Mouse (Mus musculus) lung, postnatal 0 days (tissue): ENCODE results near the gene Mmd. TPM values are rescaled to one million over a fixed set of nuclear protein-coding genes. Genes with fewer than 3 reads are reported as not detected.

ENCODE experiments used
- ATAC-seq: fragments of 200-750 bp; cut with Nextera tagmentation; 2 replicates; pipeline ENCODE4 v1.8.0; 2017; ENCODE audit warnings: moderate library complexity
- DNase-seq: peaks from one replicate; pipeline ENCODE4 v3.0.0-alpha.2; 2016; ENCODE audit warnings: low spot score
- H3K27ac ChIP-seq: fragments of 300-500 bp; sonication (generic); 2 replicates; pipeline ENCODE4 v1.5.1; 2014; ENCODE audit warnings: antibody characterized with exemption, mild to moderate bottlenecking, low read length, mixed read lengths
- H3K27me3 ChIP-seq: fragments of 300-500 bp; sonication (generic); replicated peaks from 2 replicates; pipeline ENCODE4 v1.6.1; 2014; ENCODE audit warnings: low read length, mixed read lengths; ENCODE audit not compliant: insufficient read depth
- H3K36me3 ChIP-seq: fragments of 300-500 bp; sonication (generic); 2 replicates; pipeline ENCODE4 v1.6.1; 2014; ENCODE audit warnings: low read length, mixed read lengths; ENCODE audit not compliant: insufficient read depth
- H3K4me1 ChIP-seq: fragments of 300-500 bp; sonication (generic); 2 replicates; pipeline ENCODE4 v1.6.1; 2014; ENCODE audit warnings: antibody characterized with exemption, low read depth, low read length, mixed read lengths; ENCODE audit not compliant: insufficient read depth
- H3K4me2 ChIP-seq: fragments of 300-500 bp; sonication (generic); replicated peaks from 2 replicates; pipeline ENCODE4 v1.6.1; 2014; ENCODE audit warnings: low read depth, mild to moderate bottlenecking, low read length, moderate library complexity, mixed read lengths
- H3K4me3 ChIP-seq: fragments of 300-500 bp; sonication (generic); 2 replicates; pipeline ENCODE4 v1.5.1; 2014; ENCODE audit warnings: low read depth, low read length
- H3K9ac ChIP-seq: fragments of 300-500 bp; sonication (generic); replicated peaks from 2 replicates; pipeline ENCODE4 v1.6.1; 2014; ENCODE audit warnings: low read depth, mild to moderate bottlenecking
- H3K9me3 ChIP-seq: fragments of 300-500 bp; sonication (generic); 2 replicates; pipeline ENCODE4 v1.6.1; 2016; ENCODE audit warnings: low read length, mixed read lengths
- CTCF ChIP-seq: IDR thresholded peaks from 2 replicates; pipeline ENCODE4 v1.5.1; 2016; ENCODE audit warnings: antibody characterized with exemption, mild to moderate bottlenecking
- EP300 ChIP-seq: IDR thresholded peaks from 2 replicates; pipeline ENCODE4 v1.6.1; 2016; ENCODE audit warnings: antibody characterized with exemption, mild to moderate bottlenecking, control low read depth
- WGBS: fragments of 180-500 bp; shearing (Covaris S2); extraction: QIAGEN DNeasy Blood & Tissue Kit; methylation state at CpG from one replicate; pipeline ENCODE4 v1.1.7; 2014; 5-methylcytosine and 5-hydroxymethylcytosine counted together
- polyA plus RNA-seq: library from polyadenylated mRNA; unstranded; fragments of >200 nt; fragmentation: Nextera tagmentation; extraction: Ambion mirVana; gene quantifications from 2 replicates; pipeline ENCODE4 v1.2.1, GENCODE M21; 2015

Mmd gene
- polyA plus RNA-seq, 1 experiment from 2014 or later: 32.5 TPM

DNA sequence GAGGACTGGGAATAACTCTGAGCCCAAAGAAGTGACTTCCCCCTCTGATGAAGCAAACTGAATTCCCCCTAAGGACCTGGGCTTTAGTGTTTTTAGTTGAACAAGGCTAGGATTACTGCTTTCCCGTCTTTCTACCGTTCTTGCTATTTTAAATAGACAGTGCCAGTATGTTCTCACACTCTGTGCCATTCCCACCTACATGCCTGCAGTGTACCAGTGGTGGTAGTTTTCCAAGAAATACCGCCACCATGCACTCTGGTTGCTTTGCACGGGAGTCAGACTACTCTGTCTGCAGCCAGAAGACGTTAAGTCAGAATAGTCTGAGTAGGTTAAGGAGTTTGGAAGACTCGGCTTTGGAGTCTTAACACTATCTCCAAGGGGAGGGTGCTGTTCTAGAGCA, 34.3 kb downstream of the Mmd start:
- Histone ChIP-seq H3K9ac (no peak overlapping the region), H3K4me2 (no peak overlapping the region), H3K4me1 (no peaks in the 10 kb centered on the region), H3K9me3 (no peaks in the 10 kb centered on the region), H3K27me3 (no peaks in the 10 kb centered on the region), H3K27ac (no peak overlapping the region), H3K36me3 (no peaks in the 10 kb centered on the region), H3K4me3 (no peak overlapping the region)
- no peak for DNase-seq
- ATAC-seq: no peak
- TF ChIP-seq CTCF (no peak), EP300 (no peak)
- 70% methylated on average over 6 of the region's 6 CpGs for WGBS

- 51% methylated on average over 2 of the region's 2 CpGs for WGBS
- ATAC-seq (no peak), DNase-seq (no peak)
- TF ChIP-seq CTCF: no peak
- Histone ChIP-seq H3K4me1 (no peaks in the 10 kb centered on the region), H3K9me3 (no peaks in the 10 kb centered on the region), H3K9ac (no peak overlapping the region), H3K27me3 (no peaks in the 10 kb centered on the region), H3K27ac (no peak overlapping the region), H3K4me2 (no peak overlapping the region), H3K4me3 (no peak overlapping the region), H3K36me3 (no peaks in the 10 kb centered on the region)
These were observed 34.8 kb downstream of the Mmd start for GRCm38 (mm10) chr11:90284079-90284478.

DNA sequence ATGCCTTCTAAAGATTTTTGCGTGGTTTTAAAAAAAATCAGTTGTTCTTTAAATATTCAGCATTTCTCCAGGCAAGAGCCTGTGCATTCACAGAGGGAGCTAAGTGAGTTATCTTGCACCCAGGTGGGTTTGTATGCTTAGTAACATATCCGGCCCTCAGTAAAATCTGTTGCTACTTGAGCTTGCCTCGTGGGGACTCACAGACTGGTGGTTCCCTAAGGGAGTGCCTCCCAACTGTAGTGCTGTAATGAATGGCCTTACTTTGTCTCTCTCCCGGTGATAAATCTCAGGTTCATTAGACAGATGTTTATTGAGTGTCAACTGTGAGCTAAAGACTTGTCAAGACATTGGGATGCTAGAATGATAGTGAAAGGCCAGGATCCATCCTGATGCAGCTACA, 35.4 kb downstream of the Mmd start:
- no peak overlapping the region for H3K27ac ChIP-seq
- no peaks in the 10 kb centered on the region for H3K27me3 ChIP-seq
- no peak overlapping the region for H3K4me3 ChIP-seq
- no peaks in the 10 kb centered on the region for H3K9me3 ChIP-seq
- no peak overlapping the region for H3K9ac ChIP-seq
- H3K4me2 ChIP-seq: no peak overlapping the region
- no peaks in the 10 kb centered on the region for H3K36me3 ChIP-seq
- no peak for TF ChIP-seq CTCF
- no peak for TF ChIP-seq EP300
- 32% methylated on average over 4 of the region's 4 CpGs for WGBS
- DNase-seq (no peak), ATAC-seq (no peak)
- no peaks in the 10 kb centered on the region for H3K4me1 ChIP-seq

- no peaks in the 10 kb centered on the region for H3K9me3 ChIP-seq
- TF ChIP-seq CTCF (no peak), EP300 (no peak)
- H3K4me2 ChIP-seq: no peak overlapping the region
- no peak overlapping the region for H3K9ac ChIP-seq
- no peak overlapping the region for H3K4me3 ChIP-seq
- no peaks in the 10 kb centered on the region for H3K27me3 ChIP-seq
- 77% methylated on average over 6 of the region's 6 CpGs for WGBS
- ATAC-seq (no peak), DNase-seq (no peak)
- no peak overlapping the region for H3K27ac ChIP-seq
- H3K4me1 ChIP-seq: no peaks in the 10 kb centered on the region
- H3K36me3 ChIP-seq: no peaks in the 10 kb centered on the region
These were observed 37.4 kb downstream of the Mmd start for GRCm38 (mm10) chr11:90286550-90287154.

GRCm38 (mm10) chr11:90291156-90291555, 41.9 kb downstream of the Mmd start:
- no peak overlapping the region for H3K4me3 ChIP-seq
- no peak overlapping the region for H3K4me2 ChIP-seq
- H3K27ac ChIP-seq: no peak overlapping the region
- no peaks in the 10 kb centered on the region for H3K27me3 ChIP-seq
- no peaks in the 10 kb centered on the region for H3K36me3 ChIP-seq
- DNase-seq: no peak
- no peak for ATAC-seq
- no peak overlapping the region for H3K9ac ChIP-seq
- no peaks in the 10 kb centered on the region for H3K9me3 ChIP-seq
- TF ChIP-seq CTCF: no peak
- TF ChIP-seq EP300: no peak
- H3K4me1 ChIP-seq: no peaks in the 10 kb centered on the region
- WGBS: 83% methylated on average over 4 of the region's 4 CpGs

DNA sequence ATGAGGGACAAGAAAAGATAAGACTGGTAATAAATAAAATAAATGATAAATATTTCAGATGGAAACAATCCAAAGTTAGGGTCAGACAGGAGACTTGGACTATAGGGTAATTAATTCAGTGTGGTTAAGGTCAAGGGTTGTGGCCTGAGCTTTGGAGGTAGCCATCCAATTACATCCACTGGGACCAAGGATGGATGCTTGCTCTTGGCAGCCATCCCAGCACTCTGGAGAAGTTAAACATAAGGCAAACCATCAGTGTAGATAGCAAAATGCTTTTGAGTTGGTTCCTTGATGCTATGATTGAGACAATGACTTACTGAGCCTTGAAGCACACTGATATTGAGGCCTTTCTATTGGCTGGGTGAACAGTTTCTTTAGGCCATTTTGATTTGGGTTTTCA, 43.5 kb downstream of the Mmd start:
- Histone ChIP-seq H3K4me2 (no peak overlapping the region), H3K9me3 (no peaks in the 10 kb centered on the region), H3K27me3 (no peaks in the 10 kb centered on the region), H3K36me3 (no peaks in the 10 kb centered on the region), H3K9ac (no peak overlapping the region), H3K4me3 (no peak overlapping the region), H3K4me1 (no peaks in the 10 kb centered on the region), H3K27ac (no peak overlapping the region)
- TF ChIP-seq CTCF (no peak), EP300 (no peak)
- DNase-seq (no peak), ATAC-seq (no peak)

- no peak overlapping the region for H3K9ac ChIP-seq
- TF ChIP-seq EP300 (no peak), CTCF (no peak)
- ATAC-seq (no peak), DNase-seq (no peak)
- 95% methylated on average over 2 of the region's 2 CpGs for WGBS
- H3K4me3 ChIP-seq: no peak overlapping the region
- no peaks in the 10 kb centered on the region for H3K4me1 ChIP-seq
- H3K9me3 ChIP-seq: no peaks in the 10 kb centered on the region
- no peaks in the 10 kb centered on the region for H3K36me3 ChIP-seq
- H3K27me3 ChIP-seq: no peaks in the 10 kb centered on the region
- H3K4me2 ChIP-seq: no peak overlapping the region
- H3K27ac ChIP-seq: no peak overlapping the region
These were observed 45.4 kb downstream of the Mmd start for GRCm38 (mm10) chr11:90294622-90295021.
